Comparison of ENCODE assay signal across 20 mouse cellular contexts in the genomic region with DNA sequence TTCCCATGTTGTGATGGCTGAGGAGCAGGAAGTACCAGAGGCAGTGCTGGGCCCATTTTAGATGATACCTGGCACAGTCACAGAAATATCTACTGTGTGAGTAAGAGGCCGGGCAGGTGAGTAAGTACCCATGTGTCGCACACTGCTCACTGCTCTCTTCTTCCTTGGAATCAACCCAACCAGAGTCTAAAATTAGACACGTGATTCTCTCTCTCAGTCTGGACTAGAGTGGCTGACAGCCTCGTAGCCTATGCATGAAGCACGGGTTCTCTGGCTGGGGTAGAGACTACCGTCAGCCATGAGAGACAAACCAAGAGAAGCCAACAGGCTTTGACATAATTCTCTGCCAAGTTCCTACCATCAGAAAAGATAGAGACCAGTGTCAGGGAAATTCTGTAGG. TPM values are rescaled to one million over a fixed set of nuclear protein-coding genes. Genes with fewer than 3 reads are reported as not detected.
DNase-seq lines count a peak whose midpoint lies in the region; ATAC-seq and TF ChIP-seq lines count a peak whose summit lies in the region.
"Had no signal": no experiment of that assay in that cellular context is flagged by ENCODE, and none has a peak within 500 bp of the region (broad histone marks: within the 10 kb centered on the region; RNA-seq: fewer than 3 reads in every experiment).

No protein-coding gene starts in this region.

- peaks cover 24 to 32% of the 10 kb centered on the region in 2 experiments for H3K4me1 ChIP-seq in heart, embryonic 14.5 days (ENCODE audit: control insufficient read depth in 2 of 2, insufficient read depth in 2 of 2, low read length in 2 of 2)
- peaks cover 29% of the 10 kb centered on the region for H3K4me1 ChIP-seq in kidney, embryonic 15.5 days
- H3K4me1 ChIP-seq: forebrain, embryonic 13.5 days; hindbrain, embryonic 15.5 days had no signal

- no peak for DNase-seq in heart, postnatal 14 days
- DNase-seq in kidney, postnatal 36 days = no peak
- peak; percentile 63 for DNase-seq in brain, adult 2 months (ENCODE audit: low read depth, low spot score)
- DNase-seq: adrenal gland, postnatal 14 days; B cell, adult 2 months; cerebellum, postnatal 10 days; forebrain, postnatal 0 days; gastrocnemius, postnatal 25 days; heart, adult 11 months; kidney, adult 2 months had no signal

- peak overlapping the region; percentile 33 to 65 for H3K27ac ChIP-seq in heart, embryonic 14.5 days (replicated peaks in 1 of 2; ENCODE audit: control insufficient read depth in 1 of 2, insufficient read depth in 1 of 2, low read depth in 2 of 2, low read length in 2 of 2)
- 0 out of 2 replicates have a peak overlapping the region, but pooled peaks have one; percentile 22 for H3K27ac ChIP-seq in kidney, embryonic 15.5 days
- H3K27ac ChIP-seq: embryonic facial prominence, embryonic 10.5 days; forebrain, embryonic 13.5 days; hindbrain, embryonic 15.5 days had no signal

- H3K79me2 ChIP-seq in C2C12 (ENCODE audit: control insufficient read depth, insufficient read depth) = peaks cover 2% of the 10 kb centered on the region

- ATAC-seq in heart, embryonic 14.5 days (ENCODE audit: insufficient number of reproducible peaks, insufficient read depth, low FRiP score, low read depth) = peak; percentile 16; the same call in 1 of the 2 replicates
- no peak for ATAC-seq in kidney, embryonic 15.5 days (replicated peaks; ENCODE audit: low FRiP score)
- ATAC-seq in cerebellum, adult (ENCODE audit: insufficient number of reproducible peaks, low FRiP score, low TSS enrichment) = no peak
- ATAC-seq: activated CD4-positive, CD25-positive, alpha-beta regulatory T cell, adult 4 months; forebrain, embryonic 13.5 days; forebrain, postnatal 0 days; intestine, embryonic 16.5 days; Patski had no signal

- H3ac ChIP-seq in C2C12 (ENCODE audit: control insufficient read depth, insufficient read length, low read depth) = no peak overlapping the region

- TF ChIP-seq CTCF in C2C12 (IDR thresholded peaks at IDR 0.05; ENCODE audit: control insufficient read depth, insufficient read depth, insufficient read length) = no peak

- H3K36me3 ChIP-seq in heart, embryonic 14.5 days (ENCODE audit: control insufficient read depth, insufficient read depth, low read length) = peaks cover 30% of the 10 kb centered on the region
- H3K36me3 ChIP-seq in kidney, embryonic 15.5 days = peaks cover 49% of the 10 kb centered on the region
- peaks cover 34% of the 10 kb centered on the region for H3K36me3 ChIP-seq in C2C12 (ENCODE audit: control insufficient read depth, insufficient read depth)

- no peaks in the 10 kb centered on the region for H3K27me3 ChIP-seq in heart, embryonic 14.5 days (ENCODE audit: control insufficient read depth, insufficient read depth, low read length)
- no peaks in the 10 kb centered on the region for H3K27me3 ChIP-seq in kidney, embryonic 15.5 days
- H3K27me3 ChIP-seq in C2C12 (ENCODE audit: control insufficient read depth, insufficient read depth, insufficient read length) = no peaks in the 10 kb centered on the region
- H3K27me3 ChIP-seq: forebrain, embryonic 13.5 days; hindbrain, embryonic 15.5 days; Patski had no signal

- H3K9me3 ChIP-seq in heart, embryonic 14.5 days (ENCODE audit: control insufficient read depth, low read length) = no peaks in the 10 kb centered on the region
- no peaks in the 10 kb centered on the region for H3K9me3 ChIP-seq in kidney, embryonic 15.5 days (replicated peaks)
- H3K9me3 ChIP-seq: embryonic facial prominence, embryonic 10.5 days; forebrain, embryonic 13.5 days; hindbrain, embryonic 15.5 days had no signal

- H3K4me3 ChIP-seq in heart, embryonic 14.5 days (ENCODE audit: control insufficient read depth in 1 of 2, insufficient read depth in 1 of 2, low read depth in 1 of 2, low read length in 2 of 2) = no peak overlapping the region
- H3K4me3 ChIP-seq in kidney, embryonic 15.5 days (replicated peaks) = no peak overlapping the region
- no peak overlapping the region for H3K4me3 ChIP-seq in C2C12 (ENCODE audit: insufficient read depth, poor library complexity, severe bottlenecking)
- H3K4me3 ChIP-seq: embryonic facial prominence, embryonic 10.5 days; forebrain, embryonic 13.5 days; hindbrain, embryonic 15.5 days had no signal

- peaks cover 3% of the 10 kb centered on the region for H3K79me3 ChIP-seq in C2C12 (ENCODE audit: low read depth)

- intact Hi-C loops in heart, postnatal 14 days (cut with DNase I) = no loop called here

- WGBS in heart, embryonic 14.5 days = 34% methylated on average over 6 of the region's 6 CpGs
- WGBS in kidney, embryonic 15.5 days = 93% methylated on average over 6 of the region's 6 CpGs

- no peak overlapping the region for H3K9ac ChIP-seq in heart, embryonic 14.5 days (ENCODE audit: low read length)
- H3K9ac ChIP-seq in kidney, embryonic 15.5 days = no peak overlapping the region
- H3K9ac ChIP-seq: forebrain, embryonic 13.5 days; forebrain, postnatal 0 days; hindbrain, embryonic 15.5 days had no signal

- H3K4me2 ChIP-seq in heart, embryonic 14.5 days (ENCODE audit: low read length) = no peak overlapping the region
- H3K4me2 ChIP-seq in kidney, embryonic 15.5 days = no peak overlapping the region
- H3K4me2 ChIP-seq: forebrain, embryonic 13.5 days; hindbrain, embryonic 15.5 days had no signal

TF ChIP-seq in C2C12, 6 proteins besides CTCF, POLR2A, EP300 and RAD21:
- TF ChIP-seq MAX (IDR thresholded peaks at IDR 0.05) = no peak
- TF ChIP-seq CEBPB (IDR thresholded peaks at IDR 0.05; ENCODE audit: low read depth) = no peak
- peak; percentile 40 for TF ChIP-seq USF1 (IDR thresholded peaks at IDR 0.05; ENCODE audit: low read depth)

RNA-seq across cellular contexts. Expression of a gene that starts 14.8 kb away (rescaled TPM):
- 5.6 and 6.5 TPM in 2 replicates for polyA plus RNA-seq in heart, embryonic 14.5 days (2014; fragmentation: Nextera tagmentation; extraction: Ambion mirVana)
- 10 to 100 TPM; 27.2 to 29.1 TPM for total RNA-seq in heart, postnatal 14 days (2021)
- polyA plus RNA-seq in kidney, embryonic 15.5 days (2015; fragmentation: Nextera tagmentation; extraction: Ambion mirVana) = 15.8 and 17.2 TPM in 2 replicates
- 0.19 TPM for polyA plus RNA-seq in C2C12 (2012; fragmentation: generic; extraction: Trizol)

RNA-seq across cellular contexts. Expression of a gene that starts 34.1 kb away (rescaled TPM):
- 6.3 and 6.5 TPM in 2 replicates for polyA plus RNA-seq in heart, embryonic 14.5 days (2014; fragmentation: Nextera tagmentation; extraction: Ambion mirVana)
- total RNA-seq in heart, postnatal 14 days (2021) = 10 to 100 TPM; 10.8 to 11.3 TPM
- polyA plus RNA-seq in kidney, embryonic 15.5 days (2015; fragmentation: Nextera tagmentation; extraction: Ambion mirVana) = 7.4 and 8.2 TPM in 2 replicates
- polyA plus RNA-seq in C2C12 (2012; fragmentation: generic; extraction: Trizol) = 7.1 TPM
